Mouse (Mus musculus): Measurements from ENCODE around the gene Kdf1.

The Kdf1 gene

DNA sequence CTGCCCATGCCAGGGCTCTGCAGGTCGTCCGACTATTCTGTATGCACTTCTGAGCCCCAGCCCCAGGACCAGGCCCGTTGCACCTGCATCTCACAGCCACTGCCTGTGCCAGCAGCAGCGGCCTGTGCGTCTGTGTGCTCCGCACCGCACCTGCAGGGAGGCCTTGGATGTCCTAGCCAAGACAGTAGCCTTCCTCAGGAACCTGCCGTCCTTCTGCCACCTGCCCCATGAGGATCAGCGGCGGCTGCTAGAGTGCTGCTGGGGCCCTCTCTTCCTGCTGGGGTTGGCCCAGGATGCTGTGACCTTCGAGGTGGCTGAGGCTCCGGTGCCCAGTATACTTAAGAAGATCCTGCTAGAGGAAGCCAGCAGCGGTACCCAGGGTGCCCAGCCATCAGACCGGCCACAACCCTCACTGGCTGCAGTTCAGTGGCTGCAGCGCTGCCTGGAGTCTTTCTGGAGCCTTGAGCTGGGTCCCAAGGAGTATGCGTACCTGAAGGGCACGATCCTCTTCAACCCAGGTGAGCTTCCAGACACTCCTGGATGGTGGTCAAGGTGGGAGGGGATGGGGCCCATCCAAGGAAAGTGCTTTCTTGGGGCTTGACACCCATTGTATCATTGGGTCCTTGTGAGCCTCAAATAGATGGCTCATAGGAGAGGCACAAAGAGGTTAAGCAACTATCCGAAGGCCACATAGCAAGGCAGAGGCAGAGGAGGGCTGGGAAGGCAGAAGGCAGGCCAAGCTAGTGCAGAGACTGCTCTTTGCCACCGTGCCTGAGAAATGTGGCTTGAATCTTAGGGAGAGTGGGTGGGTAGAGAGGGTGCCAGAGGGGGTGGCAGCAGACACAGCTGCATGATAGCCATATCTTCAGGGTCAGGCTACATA lies 34.9 kb downstream of the Kdf1 start:
- DNase-seq, result no peak

DNA sequence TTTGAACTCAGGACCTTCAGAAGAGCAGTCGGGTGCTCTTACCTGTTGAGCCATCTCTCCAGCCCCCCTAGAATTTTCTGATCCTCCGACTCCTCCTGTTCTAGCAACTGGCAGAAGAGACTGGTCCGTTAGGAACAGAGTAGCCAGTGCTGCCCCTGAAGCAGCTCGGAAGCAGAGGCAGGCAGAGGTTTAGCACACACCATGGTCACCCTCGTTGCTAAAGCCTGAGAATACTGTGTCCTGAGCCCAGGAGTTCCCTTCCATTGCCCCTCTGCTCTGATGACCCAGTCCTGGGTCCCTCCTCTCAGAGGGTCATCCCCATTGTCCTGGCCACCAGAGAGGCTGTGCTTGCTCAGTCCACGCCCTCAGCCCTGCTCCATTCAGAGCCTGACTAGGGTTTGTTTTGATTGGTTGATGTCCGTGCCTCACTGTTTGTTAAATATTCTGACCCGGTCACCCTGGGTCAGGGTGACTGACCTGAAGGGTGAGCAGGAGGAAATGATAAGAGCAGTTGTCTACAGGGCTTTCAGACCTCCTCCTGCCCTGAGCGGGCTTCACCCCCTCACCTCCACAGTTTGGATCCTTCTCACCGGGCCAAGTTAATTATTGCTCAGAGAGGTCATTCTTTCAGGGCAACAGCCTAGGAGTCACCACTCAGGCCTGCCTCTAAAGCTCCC lies 38.4 kb downstream of the Kdf1 start:
- DNase-seq, result peak; percentile 54

DNA sequence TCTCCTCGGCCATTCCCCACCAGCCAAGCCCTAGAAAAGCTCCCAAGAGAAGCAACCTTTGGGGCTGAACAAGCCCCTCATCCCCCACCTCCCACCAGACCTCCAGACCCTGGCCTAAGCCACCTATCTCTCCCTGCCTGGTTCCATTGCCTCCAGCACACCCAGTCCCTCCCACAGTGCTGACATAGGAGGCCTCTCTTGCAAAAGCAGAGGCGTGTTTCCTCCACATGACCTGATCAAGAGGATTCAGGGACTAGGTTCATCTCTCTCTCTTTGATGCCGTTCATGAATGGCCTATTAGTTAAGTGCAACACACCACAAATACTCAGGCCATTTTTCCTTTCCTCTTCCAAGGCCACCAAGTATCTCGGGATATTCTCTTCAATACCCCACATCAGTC lies 41.1 kb downstream of the Kdf1 start:
- DNase-seq, result no peak

DNA sequence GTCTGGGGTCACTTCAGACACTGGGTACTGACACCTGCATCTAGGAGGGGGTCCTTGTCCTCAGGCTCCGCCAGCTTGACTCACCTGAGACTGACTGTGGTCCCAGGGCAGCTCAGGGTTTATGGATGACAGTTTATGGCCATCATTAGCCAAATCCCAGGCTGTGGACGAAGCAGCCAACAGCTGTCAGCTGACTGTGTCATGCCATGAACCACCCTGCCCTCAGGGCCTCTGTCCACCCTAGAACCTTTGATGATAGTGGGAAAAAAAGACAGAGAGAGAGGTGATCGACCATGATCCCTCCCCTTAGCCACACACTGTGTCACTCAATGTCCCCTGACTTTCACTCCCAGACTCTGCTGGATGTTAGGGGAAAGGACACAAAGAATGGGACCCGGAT lies 42.9 kb downstream of the Kdf1 start:
- no peak for DNase-seq

DNA sequence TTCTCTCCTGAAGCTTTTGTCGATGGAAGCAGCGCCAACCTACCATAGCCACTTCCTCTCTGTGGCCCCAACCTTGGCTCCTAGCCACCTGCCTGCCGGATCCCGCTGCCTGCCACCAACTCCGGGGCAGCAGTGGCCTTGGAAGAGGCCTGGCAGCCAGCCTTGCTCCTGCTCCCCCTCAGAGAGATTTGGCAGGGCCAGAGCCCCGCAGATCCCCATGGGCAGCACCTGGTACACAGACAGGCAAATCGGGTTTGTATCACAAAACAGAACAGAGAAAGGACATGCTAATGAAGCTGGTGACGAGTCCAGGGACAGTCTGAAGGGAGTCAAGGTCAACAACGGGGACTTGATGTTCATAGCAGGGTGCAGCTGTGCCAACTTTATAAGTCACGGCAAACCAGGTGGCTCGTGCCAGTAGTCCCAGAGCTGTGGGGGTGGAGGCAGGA lies 44.4 kb downstream of the Kdf1 start:
- DNase-seq, result no peak

DNA sequence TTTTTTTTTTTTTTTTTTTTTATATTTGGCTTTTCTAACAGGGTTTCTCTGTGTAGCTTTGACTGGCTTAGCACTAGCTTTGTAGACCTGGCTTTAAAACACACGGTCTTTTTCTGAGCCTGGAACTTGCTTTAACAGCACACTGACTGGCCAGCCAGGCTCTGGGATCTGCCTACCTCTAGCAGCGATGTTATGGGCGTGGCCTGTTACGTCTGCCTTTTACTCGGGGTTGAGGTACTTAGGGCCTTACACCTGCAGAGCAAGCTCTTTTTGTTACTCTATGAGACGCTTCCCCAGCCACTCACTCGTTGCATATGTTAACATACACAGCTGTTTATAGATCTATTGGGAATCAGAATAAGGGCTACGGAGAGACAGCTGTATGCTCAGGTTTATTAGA lies 48.5 kb downstream of the Kdf1 start:
- no peak for DNase-seq

DNA sequence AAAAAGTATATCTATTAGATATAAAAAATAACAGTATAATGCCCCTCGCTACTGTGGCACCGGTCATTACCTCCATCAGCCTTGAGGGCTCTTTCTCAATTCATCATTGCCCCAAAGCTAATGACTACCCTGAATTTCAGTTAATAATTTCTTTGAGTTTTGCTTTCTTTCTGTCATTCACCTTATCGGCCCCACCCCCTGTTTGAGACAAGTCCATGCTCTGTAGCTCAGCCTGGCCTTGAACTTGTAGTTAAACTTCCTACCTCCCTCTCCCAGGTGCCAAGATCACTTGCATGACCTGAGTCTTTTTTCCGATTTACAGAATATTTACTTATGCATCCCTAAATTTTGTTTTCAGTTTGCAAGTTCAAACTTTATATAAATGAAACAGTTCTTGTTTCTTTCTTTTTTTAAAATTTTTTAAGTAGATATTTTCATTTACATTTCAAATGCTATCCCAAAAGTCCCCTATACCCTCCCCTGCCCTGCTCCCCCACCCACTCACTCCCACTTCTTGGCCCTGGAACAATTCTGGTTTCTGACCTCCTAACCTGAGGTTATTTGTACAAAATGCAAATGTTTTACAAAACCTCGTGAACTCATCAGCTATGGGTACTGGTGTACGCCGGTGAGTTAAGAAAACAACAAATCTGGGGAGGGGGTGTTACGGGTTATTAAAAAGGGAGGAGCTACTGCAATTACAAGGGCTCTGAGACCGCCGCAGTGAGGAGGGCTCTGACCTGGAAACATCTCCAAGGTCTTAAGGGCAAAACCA lies 50.7 kb downstream of the Kdf1 start:
- no peak for DNase-seq

DNA sequence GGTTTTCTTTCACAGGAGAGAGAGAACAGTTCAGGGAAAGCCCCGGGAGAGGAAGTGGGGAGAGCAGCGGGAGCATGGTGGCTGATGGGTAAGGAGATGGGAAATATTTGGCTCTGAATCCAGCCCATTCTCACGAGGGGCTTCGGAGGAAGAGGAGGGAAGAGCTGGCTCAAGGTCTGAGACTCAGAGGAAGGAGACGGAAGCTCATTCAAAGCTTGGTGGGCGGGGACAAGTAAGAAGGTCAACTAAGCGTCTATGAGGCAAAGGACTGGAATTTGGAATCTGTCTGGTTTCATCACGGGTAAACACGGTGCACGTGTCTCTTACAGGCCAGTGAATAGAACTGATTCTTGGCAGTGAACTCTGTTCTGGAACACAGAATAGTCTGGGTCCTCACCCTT lies 51.3 kb downstream of the Kdf1 start:
- no peak for DNase-seq

DNA sequence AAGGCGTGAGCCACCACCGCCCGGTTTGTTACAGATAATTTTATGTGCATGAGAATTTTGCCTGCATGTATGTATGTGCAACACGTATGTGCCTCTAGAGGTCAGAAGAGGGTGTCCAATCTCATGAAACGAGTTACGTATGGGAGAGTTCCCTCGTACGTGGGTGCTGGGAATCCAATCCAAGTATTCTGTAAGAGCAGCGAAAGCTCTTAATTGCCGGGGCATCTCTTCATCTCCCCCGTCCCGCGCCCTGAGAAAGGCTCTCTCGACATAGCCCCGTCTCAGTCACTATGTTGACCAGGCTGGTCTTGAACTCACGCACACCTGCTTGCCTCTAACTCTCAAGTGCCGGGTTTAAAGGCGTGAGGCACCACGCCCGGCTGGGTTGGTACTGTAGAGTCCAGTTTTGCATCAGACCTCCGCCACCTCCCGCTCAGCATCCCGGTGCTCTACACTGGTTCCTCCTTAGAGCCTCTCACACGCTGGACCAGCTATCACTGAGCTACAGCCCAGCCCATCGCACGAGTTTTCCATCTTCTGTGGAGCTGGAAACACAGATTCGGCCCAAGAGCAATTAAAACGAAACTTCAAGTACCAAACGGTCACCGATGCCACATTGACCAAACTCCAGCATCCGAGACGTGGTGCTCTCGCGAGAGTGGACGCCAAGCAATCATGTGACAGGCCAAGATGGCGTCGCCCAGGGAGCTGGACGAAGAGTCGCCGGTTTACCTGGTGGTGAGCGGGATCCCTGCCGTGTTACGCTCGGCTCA lies 55.5 kb downstream of the Kdf1 start, which contains the start of gene Gpatch3:
Gpatch3 (plus strand) TSS at position 676 of the 773 bp plus-strand sequence.
- DNase-seq, result peak; percentile 91

DNA sequence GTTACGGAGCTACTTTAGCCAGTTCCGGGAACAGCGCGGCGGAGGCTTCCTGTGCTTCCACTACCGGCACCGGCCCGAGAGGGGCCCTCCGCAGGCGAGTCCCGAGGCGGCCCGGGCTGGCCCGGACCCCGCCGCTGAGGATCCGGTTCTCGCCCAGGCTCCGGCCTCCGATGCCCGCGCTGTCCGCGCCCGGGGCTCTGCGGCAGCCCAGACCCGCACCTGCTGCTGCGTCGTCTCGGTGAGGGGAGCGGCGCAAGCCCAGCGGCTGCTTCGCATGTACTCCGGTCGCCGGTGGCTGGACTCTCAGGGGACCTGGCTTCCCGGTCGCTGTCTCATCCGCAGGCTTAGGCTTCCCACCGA lies 56.1 kb downstream of the Kdf1 start:
- DNase-seq, result no peak

DNA sequence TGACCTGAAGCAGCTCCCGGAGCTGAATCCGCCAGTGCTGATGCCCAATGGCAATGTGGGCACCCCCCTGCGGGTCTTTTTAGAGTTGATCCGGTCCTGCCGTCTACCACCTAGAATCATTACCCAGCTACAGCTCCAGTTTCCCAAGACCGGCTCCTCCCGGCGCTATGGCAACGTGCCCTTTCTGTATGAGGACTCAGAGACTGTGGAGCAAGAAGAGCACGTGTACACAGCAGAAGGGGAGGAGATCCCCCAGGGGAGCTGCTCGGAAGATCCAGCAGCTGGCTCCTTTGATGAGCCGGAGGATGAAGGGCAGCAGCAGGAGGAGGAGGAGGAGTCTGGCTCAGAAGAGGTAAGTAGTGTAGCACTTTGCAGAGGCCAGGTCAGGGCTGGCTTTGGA lies 59.2 kb downstream of the Kdf1 start:
- DNase-seq, result no peak

Measured in liver (tissue).